Mouse (Mus musculus) liver, embryonic 15.5 days (tissue): ENCODE data around the gene Prnp. TPM values are rescaled to one million over a fixed set of nuclear protein-coding genes. Genes with fewer than 3 reads are reported as not detected.

Experiments
- ATAC-seq: fragments of 200-750 bp; cut with Nextera tagmentation; 2 replicates; pipeline ENCODE4 v1.8.0; 2017; ENCODE audit warnings: moderate number of reproducible peaks, mild to moderate bottlenecking, moderate library complexity; ENCODE audit not compliant: insufficient read depth
- H3K27ac ChIP-seq: fragments of 300-500 bp; sonication (generic); replicated peaks from 2 replicates; pipeline ENCODE4 v1.5.1; 2015; ENCODE audit warnings: mild to moderate bottlenecking, inconsistent platforms
- H3K27me3 ChIP-seq: fragments of 300-500 bp; sonication (generic); 2 replicates; pipeline ENCODE4 v1.6.1; 2015; ENCODE audit warnings: mild to moderate bottlenecking, inconsistent platforms
- H3K36me3 ChIP-seq: fragments of 300-500 bp; sonication (generic); replicated peaks from 2 replicates; pipeline ENCODE4 v1.6.1; 2015; ENCODE audit warnings: moderate library complexity, mild to moderate bottlenecking, inconsistent platforms
- H3K4me1 ChIP-seq: fragments of 300-500 bp; sonication (generic); replicated peaks from 2 replicates; pipeline ENCODE4 v1.6.1; 2015; ENCODE audit warnings: inconsistent platforms
- H3K4me2 ChIP-seq: fragments of 300-500 bp; sonication (generic); 2 replicates; pipeline ENCODE4 v1.6.1; 2015; ENCODE audit warnings: moderate library complexity, mild to moderate bottlenecking, inconsistent platforms
- H3K4me3 ChIP-seq: fragments of 300-500 bp; sonication (generic); replicated peaks from 2 replicates; pipeline ENCODE4 v1.5.1; 2015; ENCODE audit warnings: mild to moderate bottlenecking, inconsistent platforms
- H3K9ac ChIP-seq: fragments of 300-500 bp; sonication (generic); 2 replicates; pipeline ENCODE4 v1.6.1; 2015; ENCODE audit warnings: moderate library complexity, mild to moderate bottlenecking, inconsistent platforms
- H3K9me3 ChIP-seq: fragments of 300-500 bp; sonication (generic); replicated peaks from 2 replicates; pipeline ENCODE4 v1.6.1; 2016; ENCODE audit warnings: inconsistent platforms
- WGBS: fragments of 180-500 bp; shearing (Covaris S2); methylation state at CpG from one replicate; pipeline ENCODE4 v1.1.7; 2015; ENCODE audit warnings: mixed read lengths; ENCODE audit not compliant: insufficient replicate concordance; 5-methylcytosine and 5-hydroxymethylcytosine counted together
- polyA plus RNA-seq: library from polyadenylated mRNA; unstranded; fragments of >200 nt; fragmentation: Nextera tagmentation; extraction: Ambion mirVana; gene quantifications from 2 replicates; pipeline ENCODE4 v1.2.1, GENCODE M21; 2015

Prnp gene
- polyA plus RNA-seq, 1 experiment from 2014 or later, result 32.1 TPM

DNA sequence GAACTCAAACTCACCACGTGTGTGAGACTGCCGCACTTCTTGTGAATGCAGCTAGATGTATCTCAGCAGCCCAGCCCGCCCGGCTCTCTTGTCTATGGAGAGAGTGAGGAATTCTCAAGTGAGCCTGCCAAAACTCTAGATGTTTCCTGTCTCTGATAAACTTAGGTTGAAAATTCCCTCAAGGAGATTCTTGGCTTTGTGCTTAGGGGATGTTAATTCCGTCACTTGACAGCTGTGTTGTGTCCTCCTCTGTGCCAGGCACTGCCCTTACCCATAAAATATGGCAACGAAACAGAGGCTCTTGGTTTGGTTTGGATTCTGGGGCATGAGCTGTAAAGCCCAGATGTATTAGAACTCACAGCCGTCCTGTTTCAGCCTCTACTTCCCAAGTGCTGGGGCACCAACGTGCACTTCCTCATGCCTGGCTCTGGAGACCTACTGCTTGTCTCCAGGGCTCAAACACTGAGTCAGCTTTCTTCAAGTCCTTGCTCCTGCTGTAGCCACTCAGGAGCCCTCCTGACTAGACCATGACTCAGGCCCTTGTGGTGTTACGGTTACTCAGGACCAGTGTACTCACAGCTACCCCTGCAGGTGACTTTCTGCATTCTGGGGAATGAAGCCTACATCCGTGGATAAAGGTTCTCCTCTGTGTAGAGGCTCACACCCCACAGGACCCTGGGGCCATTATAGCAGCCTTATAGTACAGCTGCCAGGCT, 25.8 kb downstream of the Prnp start:
- ATAC-seq, result peak; percentile 55; the same call in 1 of the 2 replicates
- Histone ChIP-seq H3K36me3 (peaks cover 11% of the 10 kb centered on the region), H3K27me3 (no peaks in the 10 kb centered on the region), H3K27ac (no peak overlapping the region), H3K4me2 (no peak overlapping the region), H3K9ac (no peak overlapping the region), H3K4me3 (no peak overlapping the region), H3K9me3 (no peaks in the 10 kb centered on the region), H3K4me1 (peaks cover 41% of the 10 kb centered on the region)
- 59% methylated on average over 10 of the region's 10 CpGs for WGBS

DNA sequence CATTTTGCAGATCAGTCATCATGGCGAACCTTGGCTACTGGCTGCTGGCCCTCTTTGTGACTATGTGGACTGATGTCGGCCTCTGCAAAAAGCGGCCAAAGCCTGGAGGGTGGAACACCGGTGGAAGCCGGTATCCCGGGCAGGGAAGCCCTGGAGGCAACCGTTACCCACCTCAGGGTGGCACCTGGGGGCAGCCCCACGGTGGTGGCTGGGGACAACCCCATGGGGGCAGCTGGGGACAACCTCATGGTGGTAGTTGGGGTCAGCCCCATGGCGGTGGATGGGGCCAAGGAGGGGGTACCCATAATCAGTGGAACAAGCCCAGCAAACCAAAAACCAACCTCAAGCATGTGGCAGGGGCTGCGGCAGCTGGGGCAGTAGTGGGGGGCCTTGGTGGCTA, 26.7 kb downstream of the Prnp start:
- Histone ChIP-seq H3K4me1 (peaks cover 49% of the 10 kb centered on the region), H3K9ac (no peak overlapping the region), H3K27me3 (no peaks in the 10 kb centered on the region), H3K27ac (no peak overlapping the region), H3K36me3 (peaks cover 11% of the 10 kb centered on the region), H3K9me3 (no peaks in the 10 kb centered on the region), H3K4me3 (no peak overlapping the region), H3K4me2 (no peak overlapping the region)
- WGBS, result 85% methylated on average over 10 of the region's 10 CpGs
- no peak for ATAC-seq

DNA sequence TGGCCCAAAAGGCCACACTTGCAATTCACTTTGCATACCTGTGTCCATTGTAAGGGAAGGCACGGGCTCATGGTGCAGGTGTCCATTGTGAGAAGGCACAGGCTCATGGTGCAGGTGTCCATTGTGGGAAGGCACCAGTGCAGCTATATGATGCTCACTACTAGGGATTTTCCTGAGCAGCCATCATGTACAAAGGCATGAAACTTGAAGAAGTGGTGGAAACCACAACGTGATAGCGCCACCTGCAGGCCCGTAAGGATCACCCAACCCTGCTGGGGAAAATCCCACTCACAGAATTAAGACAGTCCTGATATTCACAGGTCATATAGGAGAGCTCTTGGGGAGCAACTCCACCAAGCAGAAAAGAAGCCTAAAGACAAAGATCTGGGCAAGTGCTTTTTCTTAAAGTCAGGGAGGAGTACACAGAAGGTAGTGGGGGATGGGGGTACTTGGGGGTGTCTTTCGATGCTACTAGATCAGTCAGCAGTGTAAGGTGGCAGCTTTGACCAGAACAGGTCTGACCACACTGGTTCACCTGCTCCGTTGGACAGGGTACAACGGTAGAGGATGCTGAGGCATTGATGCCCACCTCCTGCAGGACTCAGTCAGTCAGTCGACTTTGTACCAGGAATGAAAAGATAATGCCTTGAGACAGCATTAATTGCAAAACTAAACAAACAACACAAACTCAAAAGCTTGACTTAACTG, 29.8 kb downstream of the Prnp start:
- Histone ChIP-seq H3K4me3 (no peak overlapping the region), H3K9me3 (no peaks in the 10 kb centered on the region), H3K4me2 (no peak overlapping the region), H3K27me3 (no peaks in the 10 kb centered on the region), H3K4me1 (peaks cover 35% of the 10 kb centered on the region), H3K27ac (peak overlapping the region; percentile 81), H3K36me3 (peaks cover 11% of the 10 kb centered on the region), H3K9ac (no peak overlapping the region)
- WGBS, result 29% methylated on average over 8 of the region's 8 CpGs
- no peak for ATAC-seq

DNA sequence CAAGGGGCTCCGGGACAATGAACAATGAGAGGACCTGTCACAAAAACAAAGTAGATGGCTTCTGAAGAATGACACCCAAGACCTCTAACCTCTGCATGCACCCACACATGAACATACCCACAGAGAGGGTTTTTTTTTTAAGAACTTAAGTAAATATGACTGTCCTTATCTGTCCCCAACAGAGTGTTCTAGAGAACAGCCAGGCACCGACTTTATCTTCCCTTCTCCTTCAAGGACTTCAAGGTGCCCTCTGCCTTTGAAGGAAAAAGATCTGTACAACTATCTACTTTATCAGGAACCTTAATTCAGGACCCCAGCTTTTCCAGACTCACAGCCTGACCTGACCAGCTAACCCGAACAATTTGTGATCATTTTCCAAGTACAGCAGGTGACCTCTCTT, 30.8 kb downstream of the Prnp start:
- Histone ChIP-seq H3K27ac (peak overlapping the region; percentile 81), H3K36me3 (peaks cover 11% of the 10 kb centered on the region), H3K9me3 (no peaks in the 10 kb centered on the region), H3K4me1 (peaks cover 29% of the 10 kb centered on the region), H3K4me3 (no peak overlapping the region), H3K4me2 (peak overlapping the region; percentile 39), H3K9ac (peak overlapping the region; percentile 21; the same call in 1 of the 2 replicates), H3K27me3 (no peaks in the 10 kb centered on the region)
- ATAC-seq, result peak; percentile 81
- WGBS, result 16% methylated on average over 3 of the region's 3 CpGs

DNA sequence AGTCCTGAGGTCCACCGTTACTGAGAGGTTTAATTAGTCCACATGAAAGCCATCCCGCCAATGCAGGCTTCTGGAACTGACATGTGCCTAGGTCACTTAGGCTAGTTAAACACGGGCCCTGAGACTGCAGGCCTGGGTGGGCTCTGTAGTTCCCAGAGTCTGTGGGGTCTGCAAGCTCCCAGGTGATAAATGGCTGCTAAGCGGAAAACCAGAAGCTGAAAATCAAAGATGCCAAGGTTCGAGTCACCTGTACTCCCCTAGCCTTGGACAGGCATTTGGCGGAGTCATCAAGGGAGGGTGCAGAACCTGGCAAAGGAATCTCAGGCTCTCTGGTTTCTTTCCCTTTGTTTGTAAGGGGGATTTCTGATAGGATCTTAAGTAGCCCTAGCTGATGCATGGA, 31.8 kb downstream of the Prnp start:
- H3K27me3 ChIP-seq, result no peaks in the 10 kb centered on the region; the same call in 1 of the 2 replicates
- H3K4me3 ChIP-seq, result no peak overlapping the region
- WGBS, result 69% methylated on average over 6 of the region's 6 CpGs
- H3K4me1 ChIP-seq, result peaks cover 24% of the 10 kb centered on the region
- H3K27ac ChIP-seq, result no peak overlapping the region
- no peak for ATAC-seq
- no peaks in the 10 kb centered on the region for H3K9me3 ChIP-seq
- no peak overlapping the region for H3K4me2 ChIP-seq
- peaks cover 9% of the 10 kb centered on the region for H3K36me3 ChIP-seq
- H3K9ac ChIP-seq, result no peak overlapping the region

DNA sequence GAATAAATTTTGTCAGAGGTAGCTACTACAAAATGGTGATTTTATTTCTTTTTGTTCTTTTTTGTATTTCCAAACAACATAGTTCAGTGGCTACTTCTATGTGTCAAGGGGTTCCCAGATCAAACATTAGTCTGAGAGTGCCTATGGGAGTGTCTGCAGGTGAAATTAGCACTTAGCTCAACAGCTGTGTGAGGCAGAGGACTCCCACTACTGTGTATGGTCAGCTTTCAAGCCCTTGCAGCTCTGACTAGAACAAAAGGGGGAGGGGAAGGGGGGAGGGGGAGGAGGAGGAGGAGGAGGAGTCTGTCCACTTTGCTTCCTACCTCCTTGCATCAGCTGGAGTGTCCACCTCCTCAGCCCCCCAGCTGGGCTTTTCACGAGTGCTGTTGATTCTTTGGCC, 34.6 kb downstream of the Prnp start:
- Histone ChIP-seq H3K36me3 (no peaks in the 10 kb centered on the region), H3K9me3 (no peaks in the 10 kb centered on the region), H3K4me3 (no peak overlapping the region), H3K4me1 (peaks cover 22% of the 10 kb centered on the region), H3K27me3 (peaks cover 11% of the 10 kb centered on the region; the same call in 1 of the 2 replicates), H3K9ac (no peak overlapping the region), H3K27ac (no peak overlapping the region), H3K4me2 (no peak overlapping the region)
- ATAC-seq, result no peak
- WGBS, result 28% methylated on average over 1 of the region's 1 CpGs

DNA sequence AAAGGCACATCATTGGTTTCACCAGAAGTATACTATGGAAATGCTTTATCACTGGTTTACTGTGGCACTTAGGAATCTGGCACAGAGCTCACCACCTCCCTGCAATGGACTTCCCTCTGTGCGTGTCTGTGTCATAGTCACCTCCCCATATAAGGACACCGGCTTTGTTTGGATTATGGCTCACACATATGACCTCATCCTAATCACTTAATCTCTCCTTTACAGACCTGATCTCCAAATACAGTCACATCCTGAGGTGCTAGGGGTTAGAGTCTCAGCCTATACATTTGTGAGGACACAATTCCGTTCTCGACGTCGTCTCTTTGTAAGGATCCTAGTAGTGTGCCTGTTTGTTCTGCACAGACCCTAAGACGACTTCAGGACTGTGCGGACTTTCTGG, 35.5 kb downstream of the Prnp start:
- Histone ChIP-seq H3K4me3 (no peak overlapping the region), H3K27me3 (peaks cover 15% of the 10 kb centered on the region), H3K4me2 (no peak overlapping the region), H3K36me3 (no peaks in the 10 kb centered on the region), H3K9ac (no peak overlapping the region), H3K4me1 (peaks cover 13% of the 10 kb centered on the region), H3K9me3 (no peaks in the 10 kb centered on the region), H3K27ac (no peak overlapping the region)
- WGBS, result 34% methylated on average over 8 of the region's 8 CpGs
- no peak for ATAC-seq

DNA sequence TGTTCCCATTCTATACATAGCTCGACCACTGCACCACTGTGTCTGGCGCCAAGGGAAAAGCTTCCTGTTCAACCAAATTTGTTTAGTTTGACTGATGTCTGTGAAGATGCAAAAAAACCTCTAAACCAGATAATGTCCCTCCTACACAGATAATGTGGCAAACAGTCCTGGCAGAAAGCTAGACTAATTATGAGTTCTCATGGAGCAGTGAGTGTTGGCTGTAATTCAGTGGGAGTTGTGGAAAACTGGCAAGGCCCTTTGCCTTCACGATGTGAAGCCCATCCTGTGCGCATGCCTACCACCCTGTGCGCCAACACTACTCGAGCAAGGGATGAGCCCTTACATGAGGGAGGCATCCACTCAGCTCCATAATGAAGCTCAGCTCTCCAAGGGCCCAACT, 36.0 kb downstream of the Prnp start:
- no peak overlapping the region for H3K9ac ChIP-seq
- H3K27ac ChIP-seq, result no peak overlapping the region
- WGBS, result 67% methylated on average over 6 of the region's 6 CpGs
- H3K4me1 ChIP-seq, result peaks cover 8% of the 10 kb centered on the region
- H3K9me3 ChIP-seq, result no peaks in the 10 kb centered on the region
- no peaks in the 10 kb centered on the region for H3K36me3 ChIP-seq
- peaks cover 21% of the 10 kb centered on the region for H3K27me3 ChIP-seq
- ATAC-seq, result no peak
- H3K4me3 ChIP-seq, result no peak overlapping the region
- no peak overlapping the region for H3K4me2 ChIP-seq

DNA sequence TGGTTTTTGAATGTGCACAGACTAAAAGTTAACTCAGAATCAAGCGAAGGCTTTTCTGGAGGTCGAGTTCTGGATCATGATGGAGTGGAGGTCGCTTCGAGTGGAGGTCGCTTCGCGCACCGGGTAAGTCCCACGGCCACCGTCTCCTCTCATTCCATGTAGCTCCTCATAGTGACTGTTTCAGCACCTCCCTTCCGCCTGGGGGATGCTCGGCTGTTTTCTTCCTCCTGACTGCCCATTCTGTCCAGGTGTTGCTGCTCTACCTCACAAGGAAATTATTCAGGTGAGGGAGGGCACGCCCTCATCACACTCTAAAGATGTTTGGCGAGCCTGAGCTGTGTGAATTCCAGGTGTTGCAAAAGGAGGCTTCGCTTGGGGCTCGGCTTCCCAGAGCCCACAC, 36.6 kb downstream of the Prnp start:
- H3K4me1 ChIP-seq, result peaks cover 2% of the 10 kb centered on the region; the same call in 1 of the 2 replicates
- H3K4me3 ChIP-seq, result no peak overlapping the region
- no peak overlapping the region for H3K4me2 ChIP-seq
- H3K9ac ChIP-seq, result no peak overlapping the region
- no peak for ATAC-seq
- peaks cover 25% of the 10 kb centered on the region for H3K27me3 ChIP-seq
- H3K36me3 ChIP-seq, result no peaks in the 10 kb centered on the region
- no peaks in the 10 kb centered on the region for H3K9me3 ChIP-seq
- WGBS, result 82% methylated on average over 16 of the region's 16 CpGs
- H3K27ac ChIP-seq, result no peak overlapping the region

DNA sequence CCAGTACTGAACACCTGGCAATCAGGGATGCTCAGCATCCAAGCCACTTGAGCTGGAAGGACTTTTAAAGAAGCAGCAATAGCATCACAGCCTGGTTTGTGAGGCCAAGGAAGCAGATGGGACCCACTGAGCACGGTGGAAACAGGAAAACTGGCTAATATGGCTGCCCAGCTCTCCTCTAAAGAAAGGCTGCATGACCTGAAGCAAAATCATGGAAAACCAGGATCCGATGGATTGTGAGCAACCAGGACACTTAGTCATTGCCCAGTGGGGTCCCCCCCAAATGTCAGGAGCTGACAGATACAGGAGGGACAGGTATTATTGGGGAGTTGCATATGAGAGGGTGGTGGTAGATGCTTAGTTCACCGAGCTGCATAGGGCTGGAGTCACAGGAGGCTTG, 38.4 kb downstream of the Prnp start:
- H3K4me3 ChIP-seq, result no peak overlapping the region
- no peaks in the 10 kb centered on the region for H3K9me3 ChIP-seq
- no peak overlapping the region for H3K9ac ChIP-seq
- ATAC-seq, result no peak
- H3K27me3 ChIP-seq, result peaks cover 43% of the 10 kb centered on the region
- no peaks in the 10 kb centered on the region for H3K4me1 ChIP-seq
- 60% methylated on average over 3 of the region's 3 CpGs for WGBS
- no peak overlapping the region for H3K27ac ChIP-seq
- no peak overlapping the region for H3K4me2 ChIP-seq
- H3K36me3 ChIP-seq, result no peaks in the 10 kb centered on the region

DNA sequence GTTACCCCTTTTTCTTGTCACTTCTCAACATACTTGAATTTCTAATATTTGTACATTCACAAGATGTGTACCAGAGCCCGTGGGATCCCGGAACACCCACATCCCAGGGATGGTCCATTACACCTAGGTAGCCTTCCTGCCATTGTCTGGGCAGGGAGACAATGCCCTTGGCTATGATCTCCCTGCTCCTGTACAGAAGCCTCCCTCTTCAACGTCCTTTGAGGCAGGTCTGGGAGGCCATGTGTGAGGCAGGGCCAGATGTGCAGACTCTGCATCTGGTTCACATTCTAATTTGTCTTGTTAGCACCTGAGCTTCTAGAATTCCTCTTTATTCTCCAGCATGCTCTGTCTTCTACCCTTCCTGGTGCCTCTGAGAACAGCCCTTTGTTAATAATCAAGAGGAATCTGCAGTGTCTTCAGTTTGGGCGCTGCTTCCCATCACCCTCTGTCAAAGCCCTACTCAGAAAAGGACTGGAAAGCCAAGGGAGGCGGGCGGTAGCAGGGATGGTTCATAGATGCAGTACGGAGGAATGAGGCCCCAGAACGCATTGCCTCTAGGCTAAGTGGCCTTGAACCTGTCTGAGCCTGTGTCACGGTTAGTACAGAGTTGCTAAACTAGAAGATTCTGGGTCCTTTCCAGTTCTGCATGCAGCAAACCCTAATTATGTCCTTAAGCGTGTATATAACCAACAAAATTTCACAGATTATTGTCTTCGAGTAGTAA, 39.4 kb downstream of the Prnp start:
- WGBS, result 56% methylated on average over 11 of the region's 11 CpGs
- Histone ChIP-seq H3K9me3 (no peaks in the 10 kb centered on the region), H3K4me3 (no peak overlapping the region), H3K27me3 (peaks cover 52% of the 10 kb centered on the region), H3K4me1 (no peaks in the 10 kb centered on the region), H3K4me2 (no peak overlapping the region), H3K9ac (no peak overlapping the region), H3K36me3 (no peaks in the 10 kb centered on the region), H3K27ac (no peak overlapping the region)
- no peak for ATAC-seq
